Mouse (Mus musculus): Measurements from ENCODE around the gene Mphosph9. TPM values are rescaled to one million over a fixed set of nuclear protein-coding genes. Genes with fewer than 3 reads are reported as not detected.
A peak's percentile ranks its signal among the peaks of the same experiment; 100 is the strongest.
"Not testable (repeated sequence)": the region's sequence is repeated elsewhere in the genome, so short reads cannot be mapped to it uniquely, and the experiment has no call there.

Gene Mphosph9
- polyA plus RNA-seq, 1 experiment from 2014 or later = 20.9 TPM

DNA sequence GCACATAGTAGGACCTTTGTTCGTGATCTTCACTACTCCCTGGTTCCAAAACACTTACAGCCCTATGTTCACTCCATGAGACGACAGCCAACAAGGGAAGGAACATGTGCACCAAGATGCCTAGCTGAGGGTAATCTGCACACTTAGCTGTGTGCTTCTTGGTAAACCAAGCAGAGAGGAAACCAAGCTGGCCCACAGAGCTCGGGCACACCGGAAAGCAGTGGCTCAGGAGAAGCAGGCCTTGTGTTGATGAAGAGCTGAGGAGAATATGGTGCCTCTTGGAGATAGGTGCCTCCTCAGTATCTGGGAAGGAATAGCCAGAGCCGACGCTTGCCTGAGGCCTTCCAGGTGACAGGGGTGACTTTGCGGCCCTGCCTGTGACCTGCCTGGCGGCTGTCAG lies 104.2 kb downstream of the Mphosph9 start:
- 91% methylated on average over 8 of the region's 8 CpGs for WGBS
- H3K4me1 ChIP-seq = peaks cover 17% of the 10 kb centered on the region
- H3K4me3 ChIP-seq = no peak overlapping the region
- no peaks in the 10 kb centered on the region; the same call in 1 of the 2 replicates for H3K36me3 ChIP-seq (replicated peaks)
- H3K9me3 ChIP-seq = no peaks in the 10 kb centered on the region
- DNase-seq (ENCODE audit: extremely low spot score, low spot score) = no peak
- no peak overlapping the region for H3K27ac ChIP-seq
- H3K27me3 ChIP-seq (ENCODE audit: poor library complexity, severe bottlenecking) = no peaks in the 10 kb centered on the region

- Histone ChIP-seq H3K27ac (no peak overlapping the region), H3K4me3 (no peak overlapping the region), H3K36me3 (replicated peaks) (no peaks in the 10 kb centered on the region; the same call in 1 of the 2 replicates), H3K4me1 (peaks cover 23% of the 10 kb centered on the region), H3K9me3 (no peaks in the 10 kb centered on the region), H3K27me3 (ENCODE audit: poor library complexity, severe bottlenecking) (no peaks in the 10 kb centered on the region)
- no peak for DNase-seq (ENCODE audit: extremely low spot score, low spot score)
- 94% methylated on average over 11 of the region's 11 CpGs for WGBS
Observed at GRCm38 (mm10) chr5:124222696-124223095, 105.1 kb downstream of the Mphosph9 start.

GRCm38 (mm10) chr5:124221736-124222040 lies 106.1 kb downstream of the Mphosph9 start:
- DNase-seq (ENCODE audit: extremely low spot score, low spot score) = no peak
- H3K36me3 ChIP-seq (replicated peaks) = no peaks in the 10 kb centered on the region; the same call in 1 of the 2 replicates
- 93% methylated on average over 7 of the region's 7 CpGs for WGBS
- H3K27me3 ChIP-seq (ENCODE audit: poor library complexity, severe bottlenecking) = no peaks in the 10 kb centered on the region
- H3K4me1 ChIP-seq = peaks cover 17% of the 10 kb centered on the region
- H3K27ac ChIP-seq = no peak overlapping the region
- H3K9me3 ChIP-seq = no peaks in the 10 kb centered on the region
- no peak overlapping the region for H3K4me3 ChIP-seq

- no peaks in the 10 kb centered on the region for H3K9me3 ChIP-seq
- H3K27ac ChIP-seq = no peak overlapping the region
- H3K36me3 ChIP-seq (replicated peaks) = no peaks in the 10 kb centered on the region; the same call in 1 of the 2 replicates
- 82% methylated on average over 7 of the region's 7 CpGs for WGBS
- no peak for DNase-seq (ENCODE audit: extremely low spot score, low spot score)
- H3K27me3 ChIP-seq (ENCODE audit: poor library complexity, severe bottlenecking) = no peaks in the 10 kb centered on the region
- H3K4me1 ChIP-seq = peaks cover 12% of the 10 kb centered on the region
- no peak overlapping the region for H3K4me3 ChIP-seq
Observed at GRCm38 (mm10) chr5:124221037-124221735, 106.6 kb downstream of the Mphosph9 start.

- H3K27me3 ChIP-seq (ENCODE audit: poor library complexity, severe bottlenecking) = no peaks in the 10 kb centered on the region
- no peaks in the 10 kb centered on the region; the same call in none of the 2 replicates for H3K36me3 ChIP-seq (replicated peaks)
- DNase-seq (ENCODE audit: extremely low spot score, low spot score) = no peak
- H3K27ac ChIP-seq = no peak overlapping the region
- 94% methylated on average over 5 of the region's 5 CpGs for whole genome bisulfite sequencing
- peaks cover 11% of the 10 kb centered on the region for H3K4me1 ChIP-seq
- H3K4me3 ChIP-seq = no peak overlapping the region
- no peaks in the 10 kb centered on the region for H3K9me3 ChIP-seq
Observed at GRCm38 (mm10) chr5:124220551-124220950, 107.2 kb downstream of the Mphosph9 start.

DNA sequence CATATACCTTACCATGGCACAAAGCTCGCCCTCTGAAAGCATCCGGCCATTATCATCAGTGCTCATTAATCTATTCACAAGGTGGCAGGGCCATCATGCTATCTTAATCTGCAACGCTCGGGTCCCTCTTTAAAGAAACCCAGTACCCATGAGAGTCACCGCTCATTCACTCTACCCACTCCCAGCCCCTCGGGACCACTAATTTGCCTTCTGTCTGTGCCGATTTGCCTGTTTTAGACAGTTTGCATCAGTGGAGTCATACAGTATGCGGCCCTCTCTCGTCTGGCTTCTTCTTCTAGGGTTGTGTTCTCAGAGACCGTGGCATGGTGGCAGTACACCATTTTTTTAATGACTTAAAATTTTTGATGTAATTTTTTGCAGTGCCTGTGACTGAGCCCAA lies 108.3 kb downstream of the Mphosph9 start:
- no peak overlapping the region for H3K4me3 ChIP-seq
- peaks cover 6% of the 10 kb centered on the region for H3K36me3 ChIP-seq (replicated peaks)

DNA sequence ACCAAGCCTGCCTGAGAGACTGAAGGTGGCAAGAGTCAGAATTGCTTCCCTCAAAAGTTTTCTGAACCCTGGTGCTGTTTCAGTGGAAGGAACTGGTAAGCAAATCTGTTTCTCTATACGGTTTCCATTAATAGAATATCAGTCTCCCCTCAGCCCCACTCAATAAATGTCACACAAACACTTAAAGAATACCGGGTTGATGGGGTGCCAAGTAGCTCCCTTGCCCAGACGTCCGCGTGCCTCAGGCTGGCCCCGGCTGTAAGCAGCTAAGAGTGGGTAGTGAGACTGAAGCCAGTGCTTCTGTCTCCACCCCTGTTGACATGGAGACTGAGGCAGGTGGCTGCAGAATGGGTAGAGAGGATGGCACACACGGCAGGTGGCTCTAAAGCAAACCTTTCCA lies 108.8 kb downstream of the Mphosph9 start:
- 86% methylated on average over 7 of the region's 7 CpGs for WGBS

More for the DNA sequence above, 108.3 kb downstream of the Mphosph9 start:
- no peaks in the 10 kb centered on the region for H3K27me3 ChIP-seq (ENCODE audit: poor library complexity, severe bottlenecking)
- no peak overlapping the region for H3K27ac ChIP-seq
- WGBS = 94% methylated on average over 10 of the region's 10 CpGs
- DNase-seq (ENCODE audit: extremely low spot score, low spot score) = no peak
- peaks cover 12% of the 10 kb centered on the region for H3K4me1 ChIP-seq
- no peaks in the 10 kb centered on the region for H3K9me3 ChIP-seq

DNA sequence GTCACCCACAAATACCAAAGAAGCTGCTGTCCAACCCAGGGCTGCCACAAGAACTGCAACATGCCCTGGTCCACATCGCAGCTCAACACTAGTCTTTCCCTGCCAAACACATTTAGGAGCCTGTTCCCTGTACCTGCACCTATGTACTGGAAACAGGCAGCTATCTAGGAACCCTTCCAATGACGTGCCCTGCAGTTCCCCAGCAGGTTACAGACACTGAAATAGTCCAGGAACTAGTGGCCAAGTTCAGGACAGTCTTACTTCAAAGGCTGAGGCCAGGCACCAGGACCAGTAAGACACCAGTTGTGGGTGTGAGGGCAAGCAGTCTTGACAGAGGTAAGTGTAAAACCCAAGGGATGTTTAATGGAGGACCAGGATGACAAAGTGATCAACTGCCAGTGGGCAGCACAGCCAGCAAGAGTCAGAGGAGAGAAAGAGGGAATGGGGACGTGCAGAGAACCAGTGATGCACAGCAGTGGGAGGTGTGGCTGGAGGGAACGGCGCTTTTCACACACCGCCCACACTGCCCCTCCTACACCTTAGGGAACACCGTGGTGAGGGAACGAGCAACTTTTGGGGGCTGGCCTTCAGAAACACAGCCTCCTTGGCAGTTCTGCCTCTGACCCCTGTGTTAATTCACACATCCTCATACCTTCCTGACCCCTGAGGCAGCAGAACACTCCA lies 110.1 kb downstream of the Mphosph9 start:
- no peak overlapping the region for H3K27ac ChIP-seq
- peaks cover 16% of the 10 kb centered on the region for H3K4me1 ChIP-seq
- H3K9me3 ChIP-seq = no peaks in the 10 kb centered on the region
- H3K4me3 ChIP-seq = no peak overlapping the region
- DNase-seq (ENCODE audit: extremely low spot score, low spot score) = no peak
- WGBS = 63% methylated on average over 8 of the region's 8 CpGs
- H3K27me3 ChIP-seq (ENCODE audit: poor library complexity, severe bottlenecking) = no peaks in the 10 kb centered on the region
- H3K36me3 ChIP-seq (replicated peaks) = peaks cover 6% of the 10 kb centered on the region

More for the DNA sequence above, 108.8 kb downstream of the Mphosph9 start:
- H3K27me3 ChIP-seq (ENCODE audit: poor library complexity, severe bottlenecking) = no peaks in the 10 kb centered on the region
- H3K4me3 ChIP-seq = no peak overlapping the region
- no peak overlapping the region for H3K27ac ChIP-seq
- DNase-seq (ENCODE audit: extremely low spot score, low spot score) = no peak
- H3K9me3 ChIP-seq = no peaks in the 10 kb centered on the region
- H3K36me3 ChIP-seq (replicated peaks) = peaks cover 6% of the 10 kb centered on the region
- H3K4me1 ChIP-seq = peaks cover 14% of the 10 kb centered on the region

DNA sequence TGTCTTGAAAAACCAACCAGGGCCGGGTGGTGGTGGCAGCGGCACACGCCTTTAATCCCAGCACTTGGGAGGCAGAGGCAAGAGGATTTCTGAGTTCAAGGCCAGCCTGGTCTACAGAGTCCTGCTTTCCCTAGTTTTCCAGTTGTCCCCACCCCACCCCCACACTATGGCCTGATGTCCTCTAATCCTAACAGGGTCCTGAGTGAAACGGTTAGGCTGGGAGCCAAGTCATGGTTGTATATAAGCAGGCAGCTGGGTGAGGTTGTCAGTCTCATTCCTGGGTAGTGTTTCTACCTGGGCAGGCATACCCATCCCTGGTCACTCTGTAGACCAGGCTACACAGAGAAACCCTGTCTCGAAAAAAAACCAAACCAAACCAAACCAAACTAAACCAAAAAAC lies 110.7 kb downstream of the Mphosph9 start:
- not testable (repeated sequence) for H3K36me3 ChIP-seq (replicated peaks); H3K27me3 ChIP-seq (ENCODE audit: poor library complexity, severe bottlenecking); H3K27ac ChIP-seq; H3K4me3 ChIP-seq; DNase-seq (ENCODE audit: extremely low spot score, low spot score); H3K9me3 ChIP-seq
- peaks cover 16% of the 10 kb centered on the region for H3K4me1 ChIP-seq
- 93% methylated on average over 5 of the region's 5 CpGs for WGBS

GRCm38 (mm10) chr5:124216403-124216802 lies 111.4 kb downstream of the Mphosph9 start:
- DNase-seq (ENCODE audit: extremely low spot score, low spot score) = no peak
- H3K36me3 ChIP-seq (replicated peaks) = peaks cover 6% of the 10 kb centered on the region
- H3K9me3 ChIP-seq = no peaks in the 10 kb centered on the region
- no peaks in the 10 kb centered on the region for H3K27me3 ChIP-seq (ENCODE audit: poor library complexity, severe bottlenecking)
- H3K27ac ChIP-seq = no peak overlapping the region
- peaks cover 17% of the 10 kb centered on the region for H3K4me1 ChIP-seq
- no peak overlapping the region for H3K4me3 ChIP-seq
- 95% methylated on average over 6 of the region's 6 CpGs for WGBS

- H3K4me3 ChIP-seq = no peak overlapping the region
- peak overlapping the region; percentile 60 for H3K27ac ChIP-seq
- H3K36me3 ChIP-seq (replicated peaks) = peaks cover 6% of the 10 kb centered on the region
- DNase-seq (ENCODE audit: extremely low spot score, low spot score) = no peak
- H3K9me3 ChIP-seq = no peaks in the 10 kb centered on the region
- peaks cover 25% of the 10 kb centered on the region for H3K4me1 ChIP-seq
- H3K27me3 ChIP-seq (ENCODE audit: poor library complexity, severe bottlenecking) = no peaks in the 10 kb centered on the region
- 91% methylated on average over 10 of the region's 10 CpGs for WGBS
Observed at GRCm38 (mm10) chr5:124215647-124216046, 112.1 kb downstream of the Mphosph9 start.

DNA sequence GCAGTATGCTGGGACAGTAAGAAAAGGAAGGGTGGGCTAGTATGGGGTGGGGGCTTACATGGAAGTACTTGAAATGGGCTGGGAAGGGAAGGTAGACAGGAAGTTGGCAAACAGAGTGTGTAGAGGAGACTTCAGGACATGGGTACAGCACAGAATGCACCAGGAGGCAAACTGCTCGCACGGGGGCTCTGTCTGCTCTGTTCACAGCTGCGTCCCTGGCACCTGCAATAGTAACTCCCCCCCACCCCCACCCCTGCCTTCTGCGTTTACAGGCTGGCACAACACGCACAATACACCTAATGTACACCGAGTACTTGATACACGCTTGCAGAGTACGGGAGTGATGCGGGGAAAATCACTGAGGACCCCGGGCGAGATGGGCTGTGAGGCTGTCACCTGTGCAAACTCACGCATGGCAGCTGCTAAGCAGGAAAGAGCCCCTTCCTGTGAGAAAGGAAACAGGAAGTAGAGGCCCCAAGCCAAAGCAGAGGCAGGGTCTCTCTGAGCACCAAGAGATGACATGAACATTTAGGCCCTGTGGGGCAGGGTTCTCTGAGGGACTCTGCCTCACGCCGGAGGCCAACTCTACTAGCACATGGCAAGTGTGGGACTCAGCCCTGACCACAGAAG lies 113.1 kb downstream of the Mphosph9 start:
- Histone ChIP-seq H3K4me1 (peaks cover 35% of the 10 kb centered on the region), H3K36me3 (replicated peaks) (peaks cover 6% of the 10 kb centered on the region), H3K4me3 (no peak overlapping the region), H3K27me3 (ENCODE audit: poor library complexity, severe bottlenecking) (no peaks in the 10 kb centered on the region), H3K27ac (peak overlapping the region; percentile 60), H3K9me3 (no peaks in the 10 kb centered on the region)
- no peak for DNase-seq (ENCODE audit: extremely low spot score, low spot score)
- 90% methylated on average over 14 of the region's 14 CpGs for WGBS
